Mouse (Mus musculus) mesoderm, embryonic 11.5 days (tissue): ENCODE results near the gene Ssbp3.

ENCODE experiments used
- DNase-seq: peaks from one replicate; pipeline ENCODE4 v3.0.0-alpha.2; 2012; ENCODE audit warnings: low read depth, low spot score

The Ssbp3 gene

GRCm38 (mm10) chr4:106934931-106935582, 24.6 kb downstream of the Ssbp3 start:
- no peak for DNase-seq

GRCm38 (mm10) chr4:106935583-106935935, 25.1 kb downstream of the Ssbp3 start:
- DNase-seq: no peak

- no peak for DNase-seq
Observed at GRCm38 (mm10) chr4:106936041-106936440, 25.5 kb downstream of the Ssbp3 start.

GRCm38 (mm10) chr4:106936741-106937140, 26.2 kb downstream of the Ssbp3 start:
- DNase-seq: peak; percentile 84

GRCm38 (mm10) chr4:106938506-106939222, 28.2 kb downstream of the Ssbp3 start:
- DNase-seq: no peak

- peak; percentile 61 for DNase-seq
Observed at GRCm38 (mm10) chr4:106939223-106939918, 28.9 kb downstream of the Ssbp3 start.

- no peak for DNase-seq
Observed at GRCm38 (mm10) chr4:106939919-106940227, 29.4 kb downstream of the Ssbp3 start.

- DNase-seq: no peak
Observed at GRCm38 (mm10) chr4:106940945-106941344, 30.4 kb downstream of the Ssbp3 start.

GRCm38 (mm10) chr4:106941475-106941874, 31.0 kb downstream of the Ssbp3 start:
- DNase-seq: no peak

- DNase-seq: no peak
Observed at GRCm38 (mm10) chr4:106942491-106942890, 32.0 kb downstream of the Ssbp3 start.

- no peak for DNase-seq
Observed at GRCm38 (mm10) chr4:106943627-106944026, 33.1 kb downstream of the Ssbp3 start.

GRCm38 (mm10) chr4:106944898-106945297, 34.4 kb downstream of the Ssbp3 start:
- DNase-seq: no peak

GRCm38 (mm10) chr4:106947741-106948140, 37.2 kb downstream of the Ssbp3 start:
- no peak for DNase-seq

- no peak for DNase-seq
Observed at GRCm38 (mm10) chr4:106948546-106948945, 38.0 kb downstream of the Ssbp3 start.

- no peak for DNase-seq
Observed at GRCm38 (mm10) chr4:106949200-106949599, 38.7 kb downstream of the Ssbp3 start.

GRCm38 (mm10) chr4:106950801-106951200, 40.3 kb downstream of the Ssbp3 start:
- DNase-seq: no peak

- no peak for DNase-seq
Observed at GRCm38 (mm10) chr4:106951455-106951854, 41.0 kb downstream of the Ssbp3 start.

GRCm38 (mm10) chr4:106953221-106953620, 42.7 kb downstream of the Ssbp3 start:
- DNase-seq: no peak

- DNase-seq: no peak
Observed at GRCm38 (mm10) chr4:106953760-106954159, 43.3 kb downstream of the Ssbp3 start.

GRCm38 (mm10) chr4:106955729-106956712, 45.5 kb downstream of the Ssbp3 start:
- no peak for DNase-seq

- DNase-seq: no peak
Observed at GRCm38 (mm10) chr4:106958117-106958516, 47.6 kb downstream of the Ssbp3 start.

- no peak for DNase-seq
Observed at GRCm38 (mm10) chr4:106958561-106958960, 48.1 kb downstream of the Ssbp3 start.
